Mouse (Mus musculus): ENCODE data around the gene Slc16a5. TPM values are rescaled to one million over a fixed set of nuclear protein-coding genes. Genes with fewer than 3 reads are reported as not detected.

Slc16a5 gene
- polyA plus RNA-seq, 1 experiment from 2014 or later: 0.13 TPM

Small RNA genes lying within 50 kb of the gene (microRNA-seq; reads per million reads assigned to microRNA genes)
- 0.62 reads per million for gene Mir3968

Other genes with a start within 250 kb of the Slc16a5 start
- gene Grin2c, start 195.2 kb upstream of the Slc16a5 start, polyA plus RNA-seq (2015; fragmentation: Nextera tagmentation; extraction: Ambion mirVana): 0.06 and 0.12 TPM in 2 replicates
- gene Fdxr, start 185.4 kb upstream of the Slc16a5 start, polyA plus RNA-seq (2015; fragmentation: Nextera tagmentation; extraction: Ambion mirVana): 19.3 and 24.1 TPM in 2 replicates
- 0.41 and 0.43 TPM in 2 replicates for gene Fads6, start 164.8 kb upstream of the Slc16a5 start, polyA plus RNA-seq (2015; fragmentation: Nextera tagmentation; extraction: Ambion mirVana)
- gene Otop2, start 155.3 kb upstream of the Slc16a5 start, polyA plus RNA-seq (2015; fragmentation: Nextera tagmentation; extraction: Ambion mirVana): not detected in 2 replicates
- 0.05 TPM in 1 of 2 replicates, not detected in the other for gene Ush1g, start 140.4 kb upstream of the Slc16a5 start, polyA plus RNA-seq (2015; fragmentation: Nextera tagmentation; extraction: Ambion mirVana)
- gene Otop3, start 127.7 kb upstream of the Slc16a5 start, polyA plus RNA-seq (2015; fragmentation: Nextera tagmentation; extraction: Ambion mirVana): 0.30 and 0.35 TPM in 2 replicates
- gene Hid1, start 94.7 kb upstream of the Slc16a5 start, polyA plus RNA-seq (2015; fragmentation: Nextera tagmentation; extraction: Ambion mirVana): 47.4 and 48.0 TPM in 2 replicates
- 23.0 and 27.1 TPM in 2 replicates for gene Cdr2l, start 80.6 kb upstream of the Slc16a5 start, polyA plus RNA-seq (2015; fragmentation: Nextera tagmentation; extraction: Ambion mirVana)
- 226 and 244 TPM in 2 replicates for gene Mrpl58, start 58.7 kb upstream of the Slc16a5 start, polyA plus RNA-seq (2015; fragmentation: Nextera tagmentation; extraction: Ambion mirVana)
- gene Atp5h, start 42.5 kb upstream of the Slc16a5 start, polyA plus RNA-seq (2015; fragmentation: Nextera tagmentation; extraction: Ambion mirVana): 948 and 970 TPM in 2 replicates
- gene Kctd2, start 42.3 kb upstream of the Slc16a5 start, polyA plus RNA-seq (2015; fragmentation: Nextera tagmentation; extraction: Ambion mirVana): 14.6 and 25.3 TPM in 2 replicates
- gene Trim80, start 21.9 kb upstream of the Slc16a5 start, polyA plus RNA-seq (2015; fragmentation: Nextera tagmentation; extraction: Ambion mirVana): not detected in 2 replicates
- gene Armc7, start 13.2 kb downstream of the Slc16a5 start, polyA plus RNA-seq (2015; fragmentation: Nextera tagmentation; extraction: Ambion mirVana): 17.4 and 17.8 TPM in 2 replicates
- 90.2 and 96.5 TPM in 2 replicates for gene Nt5c, start 29.4 kb downstream of the Slc16a5 start, polyA plus RNA-seq (2015; fragmentation: Nextera tagmentation; extraction: Ambion mirVana)
- 1,462 and 1,532 TPM in 2 replicates for gene Jpt1, start 51.9 kb downstream of the Slc16a5 start, polyA plus RNA-seq (2015; fragmentation: Nextera tagmentation; extraction: Ambion mirVana)
- gene Sumo2, start 73.8 kb downstream of the Slc16a5 start, polyA plus RNA-seq (2015; fragmentation: Nextera tagmentation; extraction: Ambion mirVana): 1,358 and 1,460 TPM in 2 replicates
- 130 TPM in 2 replicates for gene Nup85, start 102.0 kb downstream of the Slc16a5 start, polyA plus RNA-seq (2015; fragmentation: Nextera tagmentation; extraction: Ambion mirVana)
- gene Mrps7, start 141.5 kb downstream of the Slc16a5 start, polyA plus RNA-seq (2015; fragmentation: Nextera tagmentation; extraction: Ambion mirVana): 77.6 and 78.8 TPM in 2 replicates
- gene Gga3, start 141.6 kb downstream of the Slc16a5 start, polyA plus RNA-seq (2015; fragmentation: Nextera tagmentation; extraction: Ambion mirVana): 31.8 and 38.1 TPM in 2 replicates
- gene Mif4gd, start 150.5 kb downstream of the Slc16a5 start, polyA plus RNA-seq (2015; fragmentation: Nextera tagmentation; extraction: Ambion mirVana): 8.8 and 10.5 TPM in 2 replicates
- gene Slc25a19, start 165.8 kb downstream of the Slc16a5 start, polyA plus RNA-seq (2015; fragmentation: Nextera tagmentation; extraction: Ambion mirVana): 32.6 and 35.4 TPM in 2 replicates
- 165 and 176 TPM in 2 replicates for gene Grb2, start 246.1 kb downstream of the Slc16a5 start, polyA plus RNA-seq (2015; fragmentation: Nextera tagmentation; extraction: Ambion mirVana)